Mouse (Mus musculus): ENCODE results near the gene Prps1l1.

Prps1l1 gene

DNA sequence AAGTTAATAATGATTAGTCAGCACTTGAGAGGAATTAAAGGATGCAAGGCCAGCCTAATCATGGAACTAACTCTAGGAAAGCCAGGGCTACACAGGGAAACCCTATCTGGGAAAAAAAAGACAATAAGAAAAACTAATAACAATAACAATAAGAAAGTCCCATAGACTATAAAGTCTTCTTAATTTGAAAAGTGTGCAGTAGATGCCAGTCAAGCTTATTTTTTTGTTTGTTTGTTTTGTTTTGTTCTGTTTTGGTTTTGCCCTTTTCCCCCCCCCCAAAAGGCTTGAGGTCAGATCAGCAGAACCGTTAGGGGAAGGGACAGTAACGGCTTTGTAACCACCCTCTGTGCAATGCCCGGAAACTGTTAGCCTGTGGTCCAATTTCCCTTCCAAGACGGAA lies at the start of gene Prps1l1:
Gene Prps1l1 (plus strand): TSS at position 301 of the 400 bp plus-strand sequence.
- DNase-seq (ENCODE audit: low read depth): no peak

DNA sequence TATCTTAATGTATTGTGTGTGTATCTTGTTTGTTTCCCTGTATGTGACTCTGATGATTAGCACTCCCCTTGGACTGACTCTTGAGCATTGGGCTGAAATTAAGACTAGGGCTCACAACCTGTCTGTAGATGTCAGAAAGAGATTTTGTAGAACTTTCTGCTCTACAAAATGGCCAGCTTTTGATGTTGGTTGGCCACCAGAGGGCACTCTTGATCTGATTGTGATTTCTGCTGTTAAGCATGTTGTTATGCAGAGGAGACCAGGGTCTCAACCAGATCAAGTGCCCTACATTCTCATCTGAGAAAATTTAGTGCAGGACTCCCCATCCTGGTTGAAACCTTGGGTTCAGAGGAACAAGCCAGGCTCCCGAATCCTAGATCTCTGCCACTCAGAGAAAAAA lies 46.6 kb upstream of the Prps1l1 start:
- peak; percentile 54 for DNase-seq (ENCODE audit: low read depth)

- peak; percentile 55 for DNase-seq (ENCODE audit: low read depth)
These were observed 35.4 kb upstream of the Prps1l1 start for GRCm38 (mm10) chr12:34949066-34949706.

DNA sequence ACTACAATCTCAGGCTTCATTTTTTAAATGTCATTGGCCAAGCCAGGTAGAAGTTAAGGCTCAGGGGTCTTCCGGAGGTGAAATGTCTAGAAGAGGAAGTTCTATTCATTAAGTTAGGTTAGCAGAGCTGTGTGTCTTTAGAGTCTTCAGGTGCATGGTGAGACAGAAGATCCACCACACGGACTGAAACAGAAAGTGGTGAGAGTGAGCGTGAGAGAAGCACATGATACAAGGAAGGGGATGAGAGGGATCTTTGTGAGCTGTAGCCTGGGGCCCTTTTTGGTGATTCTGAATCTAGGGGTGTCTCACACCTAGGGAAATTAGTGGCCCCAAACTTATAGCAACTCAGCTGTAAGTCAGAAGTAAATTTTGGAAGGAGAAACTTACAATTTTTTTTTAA lies 8.6 kb upstream of the Prps1l1 start:
- DNase-seq (ENCODE audit: low read depth): no peak

GRCm38 (mm10) chr12:34985865-34986264 lies 1.3 kb downstream of the Prps1l1 start:
- DNase-seq (ENCODE audit: low read depth): peak; percentile 73

- DNase-seq (ENCODE audit: low read depth): no peak
These were observed 5.1 kb downstream of the Prps1l1 start for GRCm38 (mm10) chr12:34989537-34990200.

DNA sequence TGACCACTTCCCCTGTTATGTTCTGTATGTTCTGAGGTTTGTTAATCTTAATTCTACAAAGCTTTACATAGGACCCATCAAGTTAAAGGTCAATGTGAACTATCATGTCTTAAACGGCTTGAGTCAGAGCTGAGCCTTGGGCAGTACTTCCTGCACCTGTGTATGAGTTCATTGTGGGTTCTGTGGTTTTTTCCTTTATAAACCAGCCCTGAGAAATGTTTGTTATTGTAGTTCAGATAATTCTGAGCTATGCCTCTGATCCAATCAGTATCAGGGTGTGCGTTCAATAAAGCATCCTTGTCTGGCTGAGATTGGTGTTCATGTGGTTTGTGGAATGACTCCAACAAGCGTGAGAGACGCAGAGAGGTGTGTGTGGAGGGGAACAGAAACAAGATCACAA lies 5.8 kb downstream of the Prps1l1 start:
- DNase-seq (ENCODE audit: low read depth): peak; percentile 42

- peak; percentile 72 for DNase-seq (ENCODE audit: low read depth)
These were observed 7.3 kb downstream of the Prps1l1 start for GRCm38 (mm10) chr12:34991900-34992299.

GRCm38 (mm10) chr12:34997597-34998182 lies 13.1 kb downstream of the Prps1l1 start:
- DNase-seq (ENCODE audit: low read depth): peak; percentile 96

- no peak for DNase-seq (ENCODE audit: low read depth)
These were observed 14.4 kb downstream of the Prps1l1 start for GRCm38 (mm10) chr12:34998778-34999467.

DNA sequence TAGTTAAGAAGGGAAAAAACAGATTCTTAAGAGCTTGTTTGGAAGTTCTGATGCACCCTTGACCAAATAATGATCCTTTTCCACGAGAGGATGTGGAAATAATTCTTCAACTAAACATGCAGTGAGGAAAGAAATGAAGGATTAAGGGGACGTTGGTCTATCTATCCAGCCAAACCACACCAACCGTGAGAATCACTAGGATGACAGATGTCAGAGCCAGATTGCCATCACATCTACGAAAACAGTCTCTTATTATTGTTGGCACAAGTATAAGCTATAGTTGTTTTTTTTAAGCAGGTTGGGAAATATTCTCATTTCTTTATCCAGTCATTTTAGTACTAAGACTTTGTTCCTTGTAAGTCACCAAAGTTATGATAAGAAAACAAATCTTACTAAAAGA lies 15.8 kb downstream of the Prps1l1 start:
- DNase-seq (ENCODE audit: low read depth): peak; percentile 94

- no peak for DNase-seq (ENCODE audit: low read depth)
These were observed 21.2 kb downstream of the Prps1l1 start for GRCm38 (mm10) chr12:35005748-35006147.

GRCm38 (mm10) chr12:35007851-35008250 lies 23.3 kb downstream of the Prps1l1 start:
- no peak for DNase-seq (ENCODE audit: low read depth)

DNA sequence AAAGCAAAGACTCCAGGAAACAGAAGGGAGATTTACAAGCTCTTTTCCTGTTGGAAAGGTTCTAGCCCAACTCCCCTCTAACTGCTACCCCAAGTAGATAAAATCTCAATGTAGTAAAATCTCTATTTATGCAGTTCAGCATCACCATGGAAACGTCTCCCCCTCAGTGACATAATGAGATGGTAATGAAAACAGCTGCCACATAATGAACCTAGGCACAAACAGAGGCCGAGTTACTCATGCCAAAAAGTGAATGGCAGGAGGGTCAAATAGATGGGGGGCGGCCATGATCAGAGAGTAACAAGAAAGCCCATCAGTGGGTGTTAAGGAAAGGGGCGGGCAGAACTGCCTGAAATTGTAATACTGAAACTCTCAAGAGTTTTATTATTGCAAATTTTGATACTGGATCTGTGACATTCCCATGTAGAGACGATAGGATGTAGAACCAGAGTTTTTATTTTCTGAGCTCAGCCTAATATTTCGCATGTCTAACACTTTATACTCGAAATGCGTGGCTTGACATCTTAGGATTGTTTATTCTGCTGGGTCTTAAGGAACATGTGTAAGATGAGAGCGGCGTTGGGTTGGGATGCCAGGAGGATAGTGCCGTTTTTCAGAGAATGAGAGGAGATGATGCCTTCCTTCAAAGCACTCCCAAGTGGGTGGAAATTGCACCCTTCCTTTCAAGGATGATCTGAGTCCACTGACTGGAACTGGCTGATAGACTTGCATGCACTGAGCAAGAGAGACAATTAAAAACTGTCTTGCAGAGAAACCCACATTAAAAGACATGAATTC lies 24.0 kb downstream of the Prps1l1 start:
- no peak for DNase-seq (ENCODE audit: low read depth)

GRCm38 (mm10) chr12:35011462-35011861 lies 26.9 kb downstream of the Prps1l1 start:
- DNase-seq (ENCODE audit: low read depth): peak; percentile 75

GRCm38 (mm10) chr12:35013950-35014349 lies 29.4 kb downstream of the Prps1l1 start:
- peak; percentile 46 for DNase-seq (ENCODE audit: low read depth)

- DNase-seq (ENCODE audit: low read depth): peak; percentile 71
These were observed 31.5 kb downstream of the Prps1l1 start for GRCm38 (mm10) chr12:35016056-35016455.

DNA sequence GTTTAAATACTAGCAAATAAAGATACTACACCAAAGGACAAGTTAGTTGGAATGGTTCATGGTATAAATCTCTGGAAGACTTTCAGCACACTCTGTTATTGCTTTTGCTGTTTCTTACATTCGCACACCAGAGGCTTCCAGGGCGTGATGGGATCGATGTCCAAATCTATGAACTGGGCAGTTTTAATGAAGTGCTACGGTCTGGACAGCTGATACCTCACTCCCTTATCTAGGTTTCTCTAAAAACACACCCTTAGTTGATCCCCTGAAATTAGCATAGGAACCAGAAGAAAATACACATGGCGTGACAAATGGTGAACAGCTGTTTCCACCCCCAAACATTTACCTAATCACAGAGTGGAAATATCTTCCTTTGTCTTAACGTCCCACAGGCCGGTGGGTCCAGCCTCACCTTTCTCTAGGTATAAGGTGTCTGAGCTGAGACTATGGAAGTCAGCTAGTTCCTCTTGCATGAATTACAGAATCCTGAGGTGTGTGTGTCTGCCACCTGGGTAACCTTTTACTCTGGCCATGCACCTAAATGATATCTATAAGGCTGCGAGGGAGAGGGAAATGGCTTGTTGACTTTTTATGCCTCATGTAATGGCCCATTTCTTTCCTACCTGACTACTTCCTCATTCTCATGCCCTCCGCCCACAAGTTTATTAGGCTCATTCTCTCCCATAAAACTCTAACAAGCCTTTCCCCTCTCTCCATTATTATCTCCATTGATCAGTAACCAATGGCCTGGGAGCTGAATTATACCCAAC lies 32.1 kb downstream of the Prps1l1 start:
- no peak for DNase-seq (ENCODE audit: low read depth)

DNA sequence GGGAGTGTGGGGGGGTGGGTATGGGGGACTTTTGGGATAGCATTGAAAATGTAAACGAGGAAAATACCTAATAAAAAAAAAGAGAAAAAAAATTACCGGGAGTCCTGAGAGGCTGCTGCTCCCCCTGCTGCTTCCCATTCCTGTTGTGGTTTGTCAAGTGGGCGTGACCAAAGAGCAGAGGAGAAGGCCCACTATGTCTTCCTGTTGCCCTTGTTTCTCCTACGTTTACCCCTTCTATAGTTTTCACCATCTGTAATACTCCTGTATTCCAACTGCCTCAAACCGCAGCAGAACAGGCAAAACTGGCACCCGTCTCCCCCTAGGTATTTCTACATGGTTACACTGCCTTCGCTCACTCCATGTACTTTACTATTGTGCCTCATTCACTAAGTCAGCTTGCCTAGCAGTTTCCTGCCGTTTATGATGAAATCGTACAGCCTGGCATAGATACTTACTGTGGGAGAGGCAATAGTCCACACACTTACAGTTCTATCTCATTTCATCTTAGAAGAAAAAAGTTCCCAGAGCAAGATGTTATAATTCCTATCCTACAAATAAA lies 34.2 kb downstream of the Prps1l1 start:
- DNase-seq (ENCODE audit: low read depth): peak; percentile 36

DNA sequence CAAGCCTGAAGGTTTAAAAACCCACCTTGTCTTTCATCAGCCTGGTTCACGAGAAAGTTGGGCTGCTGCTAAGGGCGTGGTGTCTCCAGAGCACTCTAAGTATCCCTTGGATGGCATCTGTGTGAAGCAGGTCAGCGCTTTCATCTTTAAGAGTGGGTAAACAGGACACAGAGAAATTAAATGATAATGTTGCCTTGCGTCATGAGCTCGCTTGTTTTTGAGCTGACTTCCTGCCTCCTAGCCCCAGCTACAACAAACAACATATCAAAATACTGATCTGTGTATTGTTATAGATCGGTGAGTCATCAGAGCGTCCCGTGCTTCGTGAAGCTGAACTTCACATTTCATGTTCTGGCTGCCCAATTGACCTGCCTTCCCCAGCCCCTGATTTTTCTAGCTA lies 36.7 kb downstream of the Prps1l1 start:
- DNase-seq (ENCODE audit: low read depth): no peak

GRCm38 (mm10) chr12:35022066-35022465 lies 37.5 kb downstream of the Prps1l1 start:
- DNase-seq (ENCODE audit: low read depth): no peak
